Mouse (Mus musculus): ENCODE results near the gene Ifne. TPM values are rescaled to one million over a fixed set of nuclear protein-coding genes. Genes with fewer than 3 reads are reported as not detected.

Ifne gene
- total and polyA plus RNA-seq, 3 experiments, result not detected

DNA sequence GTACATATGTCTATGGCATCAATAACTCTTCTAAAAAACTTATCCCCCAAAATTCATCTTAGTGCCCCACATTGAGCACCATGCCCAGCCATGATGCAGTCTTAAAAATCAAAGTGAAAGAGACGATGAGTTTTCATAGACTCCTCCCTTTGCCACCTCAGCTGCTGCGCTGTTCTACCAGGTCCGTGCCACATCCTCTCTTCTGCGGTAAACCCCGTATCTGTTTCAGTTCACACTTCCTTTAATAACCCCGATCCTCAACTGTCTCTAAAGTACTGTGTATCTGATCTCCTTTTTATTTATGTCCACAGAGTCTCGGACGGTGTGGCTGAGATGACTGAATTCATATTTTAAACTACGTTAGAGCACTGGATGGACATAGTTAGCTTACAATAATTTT, 15.4 kb downstream of the Ifne start:
- Histone ChIP-seq H3K4me3 (ENCODE audit: control insufficient read depth in 1 of 2, insufficient read depth in 1 of 2, low read depth in 2 of 2, low read length in 2 of 2) (peak overlapping the region; percentile 42 to 48), H3K79me2 (ENCODE audit: control insufficient read depth, insufficient read depth, low read length, poor library complexity) (no peaks in the 10 kb centered on the region), H3K36me3 (ENCODE audit: control insufficient read depth in 1 of 2, insufficient read depth in 2 of 2, low read length in 2 of 2) (peaks cover 0 to 15% of the 10 kb centered on the region in 2 experiments; a peak in 2 of 4 replicates), H3K4me1 (ENCODE audit: control insufficient read depth in 1 of 2, insufficient read depth in 2 of 2, low read length in 2 of 2) (peaks cover 13 to 14% of the 10 kb centered on the region in 2 experiments), H3K9ac (ENCODE audit: control insufficient read depth, low read depth, low read length, poor library complexity, severe bottlenecking) (peak overlapping the region; percentile 54), H3K27me3 (ENCODE audit: control insufficient read depth in 1 of 2, insufficient read depth in 2 of 2, low read length in 2 of 2) (peaks cover 3 to 8% of the 10 kb centered on the region in 2 experiments), H3K27ac (ENCODE audit: control insufficient read depth, low read depth, low read length) (peak overlapping the region; percentile 79), H3K9me3 (replicated peaks; ENCODE audit: insufficient read depth, low read length) (no peaks in the 10 kb centered on the region)
- peak; percentile 90 for DNase-seq (ENCODE audit: low read depth, low spot score)
- TF ChIP-seq USF1 (IDR thresholded peaks at IDR 0.05; ENCODE audit: low read depth, low read length), result no peak
- TF ChIP-seq GABPA (IDR thresholded peaks at IDR 0.05; ENCODE audit: low read depth, low read length), result no peak
- TF ChIP-seq BHLHE40 (IDR thresholded peaks at IDR 0.05; ENCODE audit: borderline replicate concordance, low read depth, low read length), result peak; percentile 54; the same call in 1 of the 2 replicates
- no peak for TF ChIP-seq POLR2A (IDR thresholded peaks at IDR 0.05; ENCODE audit: control insufficient read depth in 1 of 2, insufficient read depth in 1 of 2, low read depth in 1 of 2, low read length in 2 of 2, poor library complexity in 1 of 2)
- TF ChIP-seq USF2 (IDR thresholded peaks at IDR 0.05; ENCODE audit: borderline replicate concordance in 1 of 2, insufficient read depth in 1 of 2, low read depth in 1 of 2, low read length in 2 of 2), result no peak
- TF ChIP-seq ZKSCAN1 (IDR thresholded peaks at IDR 0.05; ENCODE audit: low read depth, low read length), result no peak
- peak; percentile 75 for TF ChIP-seq TAL1 (IDR thresholded peaks at IDR 0.05; ENCODE audit: low read length)
- TF ChIP-seq JUND (IDR thresholded peaks at IDR 0.05; ENCODE audit: low read depth, low read length), result no peak
- no peak; the same call in 1 of the 2 replicates for TF ChIP-seq NELFE (IDR thresholded peaks at IDR 0.05; ENCODE audit: low read depth, low read length)
- TF ChIP-seq ELF1 (IDR thresholded peaks at IDR 0.05; ENCODE audit: low read depth, low read length), result no peak
- TF ChIP-seq GATA1 (IDR thresholded peaks at IDR 0.05; ENCODE audit: low read depth, low read length), result peak; percentile 84
- TF ChIP-seq ETS1 (IDR thresholded peaks at IDR 0.05; ENCODE audit: low read depth, low read length), result peak; percentile 91
- TF ChIP-seq RAD21 (IDR thresholded peaks at IDR 0.05; ENCODE audit: low read depth, low read length), result no peak
- no peak for TF ChIP-seq UBTF (IDR thresholded peaks at IDR 0.05; ENCODE audit: borderline replicate concordance, insufficient read depth, low read depth, low read length)
- peak; percentile 22 for TF ChIP-seq MAX (IDR thresholded peaks at IDR 0.05; ENCODE audit: low read length)
- TF ChIP-seq KAT2A (conservative IDR thresholded peaks at IDR 0.05; ENCODE audit: low read depth, low read length), result no peak
- no peak for TF ChIP-seq ZNF384 (IDR thresholded peaks at IDR 0.05; ENCODE audit: low read depth, low read length)
- TF ChIP-seq TCF12 (IDR thresholded peaks at IDR 0.05; ENCODE audit: low read depth, low read length), result peak; percentile 93
- TF ChIP-seq POLR2AphosphoS5 (IDR thresholded peaks at IDR 0.05; ENCODE audit: borderline replicate concordance, low read depth, low read length), result no peak
- TF ChIP-seq TBP (IDR thresholded peaks at IDR 0.05; ENCODE audit: low read depth, low read length), result peak; percentile 37; the same call in 1 of the 2 replicates
- peak; percentile 70; the same call in 1 of the 2 replicates for TF ChIP-seq MAZ (IDR thresholded peaks at IDR 0.05; ENCODE audit: low read depth, low read length)
- no peak for TF ChIP-seq ZC3H11A (IDR thresholded peaks at IDR 0.05; ENCODE audit: low read depth, low read length)
- TF ChIP-seq HCFC1 (IDR thresholded peaks at IDR 0.05; ENCODE audit: low read depth, low read length), result 0 out of 2 replicates have a peak, but pooled peaks have one; percentile 26
- peak; percentile 72 for TF ChIP-seq SIN3A (IDR thresholded peaks at IDR 0.05; ENCODE audit: low read length)
- TF ChIP-seq NRF1 (IDR thresholded peaks at IDR 0.05; ENCODE audit: insufficient read depth, low read depth, low read length, poor library complexity, severe bottlenecking), result no peak
- TF ChIP-seq POLR2AphosphoS2 (IDR thresholded peaks at IDR 0.05; ENCODE audit: low read length), result no peak
- TF ChIP-seq EP300 (IDR thresholded peaks at IDR 0.05; ENCODE audit: low read depth in 1 of 2, low read length in 2 of 2), result peak; percentile 96
- no peak for TF ChIP-seq CHD2 (IDR thresholded peaks at IDR 0.05; ENCODE audit: low read length)
- no peak for TF ChIP-seq MEF2A (IDR thresholded peaks at IDR 0.05; ENCODE audit: extremely low read depth, insufficient replicate concordance, low read depth, low read length, poor library complexity, severe bottlenecking)
- TF ChIP-seq ZMIZ1 (IDR thresholded peaks at IDR 0.05; ENCODE audit: low read depth, low read length), result no peak
- peak; percentile 52; the same call in 1 of the 2 replicates for TF ChIP-seq MAFK (IDR thresholded peaks at IDR 0.05; ENCODE audit: borderline replicate concordance, low read depth, low read length)
- peak; percentile 95 for TF ChIP-seq RCOR1 (IDR thresholded peaks at IDR 0.05; ENCODE audit: low read depth, low read length)
- peak; percentile 91 for TF ChIP-seq MYB (IDR thresholded peaks at IDR 0.05; ENCODE audit: low read depth, low read length)
- no peak for TF ChIP-seq SMC3 (IDR thresholded peaks at IDR 0.05; ENCODE audit: low read depth, low read length)
- 0 out of 2 replicates have a peak, but pooled peaks have one; percentile 33 for TF ChIP-seq CHD1 (IDR thresholded peaks at IDR 0.05; ENCODE audit: low read depth, low read length)
- no peak; the same call in 1 of the 2 replicates for TF ChIP-seq MXI1 (IDR thresholded peaks at IDR 0.05; ENCODE audit: low read depth, low read length)
- no peak for TF ChIP-seq CTCF (IDR thresholded peaks at IDR 0.05 in 2 of 3, conservative IDR thresholded peaks at IDR 0.05 in 1 of 3; ENCODE audit: control insufficient read depth in 1 of 3, insufficient read depth in 1 of 3, low read depth in 2 of 3, low read length in 3 of 3, poor library complexity in 1 of 3, severe bottlenecking in 1 of 3)
